Comparison of ENCODE assay signal across 20 mouse cellular contexts in genomic region chr10:29374065-29374464, GRCm38 (mm10). TPM values are rescaled to one million over a fixed set of nuclear protein-coding genes. Genes with fewer than 3 reads are reported as not detected.
DNase-seq lines count a peak whose midpoint lies in the region; ATAC-seq and TF ChIP-seq lines count a peak whose summit lies in the region.
"Had no signal": no experiment of that assay in that cellular context is flagged by ENCODE, and none has a peak within 500 bp of the region (broad histone marks: within the 10 kb centered on the region; RNA-seq: fewer than 3 reads in every experiment).

No protein-coding gene starts in this region.

- H3K27ac ChIP-seq in forebrain, embryonic 13.5 days, result no peak overlapping the region
- no peak overlapping the region for H3K27ac ChIP-seq in forebrain, embryonic 12.5 days
- H3K27ac ChIP-seq in hindbrain, postnatal 0 days, result no peak overlapping the region
- no peak overlapping the region for H3K27ac ChIP-seq in hindbrain, embryonic 16.5 days (ENCODE audit: low read depth, low read length)
- no peak overlapping the region for H3K27ac ChIP-seq in forebrain, embryonic 16.5 days (ENCODE audit: low read length)
- H3K27ac ChIP-seq: embryonic facial prominence, embryonic 13.5 days; heart, embryonic 13.5 days; hindbrain, embryonic 15.5 days had no signal

- H3K4me1 ChIP-seq in forebrain, embryonic 13.5 days, result no peaks in the 10 kb centered on the region
- no peaks in the 10 kb centered on the region for H3K4me1 ChIP-seq in forebrain, embryonic 12.5 days
- H3K4me1 ChIP-seq in hindbrain, postnatal 0 days (ENCODE audit: insufficient read depth, low read length), result no peaks in the 10 kb centered on the region
- H3K4me1 ChIP-seq in hindbrain, embryonic 16.5 days (ENCODE audit: control insufficient read depth, insufficient read depth, low read depth, low read length), result no peaks in the 10 kb centered on the region
- no peaks in the 10 kb centered on the region for H3K4me1 ChIP-seq in forebrain, embryonic 16.5 days (replicated peaks; ENCODE audit: control insufficient read depth, insufficient read depth, low read length)
- H3K4me1 ChIP-seq: embryonic facial prominence, embryonic 13.5 days; heart, embryonic 13.5 days; hindbrain, embryonic 15.5 days had no signal

- intact Hi-C loops in left cerebral cortex, postnatal 4 days (cut with DNase I), result no loop called here
- intact Hi-C loops in left cerebral cortex, postnatal 14 days (cut with DNase I), result no loop called here

- no peak overlapping the region for H3K4me2 ChIP-seq in forebrain, embryonic 13.5 days
- H3K4me2 ChIP-seq in forebrain, embryonic 12.5 days, result no peak overlapping the region
- H3K4me2 ChIP-seq in hindbrain, postnatal 0 days (ENCODE audit: low read depth, low read length), result no peak overlapping the region
- no peak overlapping the region for H3K4me2 ChIP-seq in hindbrain, embryonic 16.5 days (ENCODE audit: low read length)
- no peak overlapping the region for H3K4me2 ChIP-seq in forebrain, embryonic 16.5 days (ENCODE audit: low read length)
- H3K4me2 ChIP-seq: embryonic facial prominence, embryonic 13.5 days; heart, embryonic 13.5 days; hindbrain, embryonic 15.5 days had no signal

- no peaks in the 10 kb centered on the region for H3K36me3 ChIP-seq in forebrain, embryonic 13.5 days (ENCODE audit: poor library complexity, severe bottlenecking)
- H3K36me3 ChIP-seq in forebrain, embryonic 12.5 days (replicated peaks), result no peaks in the 10 kb centered on the region
- H3K36me3 ChIP-seq in hindbrain, postnatal 0 days (ENCODE audit: insufficient read depth, low read length), result no peaks in the 10 kb centered on the region
- no peaks in the 10 kb centered on the region for H3K36me3 ChIP-seq in hindbrain, embryonic 16.5 days (ENCODE audit: control insufficient read depth, insufficient read depth, low read length)
- H3K36me3 ChIP-seq in forebrain, embryonic 16.5 days (ENCODE audit: control insufficient read depth, insufficient read depth), result no peaks in the 10 kb centered on the region
- H3K36me3 ChIP-seq: embryonic facial prominence, embryonic 13.5 days; heart, embryonic 13.5 days; hindbrain, embryonic 15.5 days had no signal

- WGBS in forebrain, embryonic 13.5 days, result 82% methylated on average over 5 of the region's 5 CpGs
- WGBS in forebrain, embryonic 12.5 days, result 87% methylated on average over 5 of the region's 5 CpGs
- WGBS in hindbrain, postnatal 0 days, result 65% methylated on average over 5 of the region's 5 CpGs
- WGBS in hindbrain, embryonic 16.5 days, result 67% methylated on average over 5 of the region's 5 CpGs
- 55% methylated on average over 5 of the region's 5 CpGs for WGBS in forebrain, embryonic 16.5 days

- H3K9ac ChIP-seq in forebrain, embryonic 13.5 days, result no peak overlapping the region
- H3K9ac ChIP-seq in forebrain, embryonic 12.5 days, result no peak overlapping the region
- no peak overlapping the region for H3K9ac ChIP-seq in hindbrain, postnatal 0 days (replicated peaks; ENCODE audit: low read length)
- H3K9ac ChIP-seq in hindbrain, embryonic 16.5 days (ENCODE audit: low read depth, low read length), result no peak overlapping the region
- no peak overlapping the region for H3K9ac ChIP-seq in forebrain, embryonic 16.5 days (replicated peaks; ENCODE audit: low read depth, low read length)
- H3K9ac ChIP-seq: embryonic facial prominence, embryonic 13.5 days; heart, embryonic 13.5 days; hindbrain, embryonic 15.5 days had no signal

- H3K27me3 ChIP-seq in forebrain, embryonic 13.5 days, result no peaks in the 10 kb centered on the region
- H3K27me3 ChIP-seq in forebrain, embryonic 12.5 days, result no peaks in the 10 kb centered on the region
- no peaks in the 10 kb centered on the region for H3K27me3 ChIP-seq in hindbrain, postnatal 0 days (ENCODE audit: insufficient read depth, low read length)
- H3K27me3 ChIP-seq in hindbrain, embryonic 16.5 days (replicated peaks; ENCODE audit: control insufficient read depth, insufficient read depth, low read length), result no peaks in the 10 kb centered on the region
- H3K27me3 ChIP-seq in forebrain, embryonic 16.5 days (replicated peaks; ENCODE audit: control insufficient read depth, insufficient read depth, low read length), result no peaks in the 10 kb centered on the region
- H3K27me3 ChIP-seq: CH12.LX; embryonic facial prominence, embryonic 13.5 days; heart, embryonic 13.5 days; hindbrain, embryonic 15.5 days had no signal

- TF ChIP-seq CTCF in hindbrain, postnatal 0 days (IDR thresholded peaks at IDR 0.05; ENCODE audit: low read depth), result no peak

- H3K4me3 ChIP-seq in forebrain, embryonic 13.5 days, result no peak overlapping the region
- no peak overlapping the region for H3K4me3 ChIP-seq in forebrain, embryonic 12.5 days (replicated peaks)
- no peak overlapping the region for H3K4me3 ChIP-seq in hindbrain, postnatal 0 days (ENCODE audit: low read length)
- no peak overlapping the region for H3K4me3 ChIP-seq in hindbrain, embryonic 16.5 days (ENCODE audit: low read length)
- no peak overlapping the region for H3K4me3 ChIP-seq in forebrain, embryonic 16.5 days (replicated peaks; ENCODE audit: low read length)
- H3K4me3 ChIP-seq: embryonic facial prominence, embryonic 13.5 days; heart, embryonic 13.5 days; hindbrain, embryonic 15.5 days had no signal

- DNase-seq in hindbrain, postnatal 0 days (ENCODE audit: low spot score), result peak; percentile 32
- DNase-seq in left cerebral cortex, postnatal 4 days, result peak; percentile 10
- no peak for DNase-seq in left cerebral cortex, postnatal 14 days (ENCODE audit: low spot score in 2 of 2)
- DNase-seq in gastrocnemius, postnatal 25 days, result no peak
- DNase-seq: adrenal gland, postnatal 14 days; cerebellum, adult 8-10 months; cerebellum, postnatal 36 days; gastrocnemius, postnatal 10 days; heart, postnatal 36 days; kidney, adult 11 months had no signal

- H3K9me3 ChIP-seq in forebrain, embryonic 13.5 days (replicated peaks), result no peaks in the 10 kb centered on the region
- H3K9me3 ChIP-seq in forebrain, embryonic 12.5 days, result no peaks in the 10 kb centered on the region
- no peaks in the 10 kb centered on the region for H3K9me3 ChIP-seq in hindbrain, postnatal 0 days (ENCODE audit: low read length)
- H3K9me3 ChIP-seq in hindbrain, embryonic 16.5 days (ENCODE audit: control insufficient read depth, low read length), result no peaks in the 10 kb centered on the region
- H3K9me3 ChIP-seq in forebrain, embryonic 16.5 days (ENCODE audit: control insufficient read depth, low read length), result no peaks in the 10 kb centered on the region
- H3K9me3 ChIP-seq: embryonic facial prominence, embryonic 13.5 days; heart, embryonic 13.5 days; hindbrain, embryonic 15.5 days had no signal

- peak; percentile 19; the same call in 1 of the 2 replicates for ATAC-seq in forebrain, embryonic 13.5 days
- no peak for ATAC-seq in forebrain, embryonic 12.5 days (ENCODE audit: low FRiP score)
- no peak for ATAC-seq in hindbrain, postnatal 0 days
- ATAC-seq in hindbrain, embryonic 16.5 days, result no peak
- peak; percentile 70 for ATAC-seq in forebrain, embryonic 16.5 days
- ATAC-seq: activated CD4-positive, CD25-positive, alpha-beta regulatory T cell, adult 4 months; Patski had no signal

RNA-seq across cellular contexts. Expression of gene Rnf146, which starts 11.8 kb away (rescaled TPM):
- 80.5 and 86.1 TPM in 2 replicates for polyA plus RNA-seq in forebrain, embryonic 13.5 days (2015; fragmentation: Nextera tagmentation; extraction: Ambion mirVana)
- polyA plus RNA-seq in forebrain, embryonic 12.5 days (2016; fragmentation: Nextera tagmentation; extraction: Ambion mirVana), result 63.0 and 70.3 TPM in 2 replicates
- 43.0 and 47.2 TPM in 2 replicates for total RNA-seq in hindbrain, postnatal 0 days (2014; rRNA removed)
- 56.3 and 61.7 TPM in 2 replicates for polyA plus RNA-seq in hindbrain, postnatal 0 days (2015; fragmentation: Nextera tagmentation; extraction: Ambion mirVana)
- 78.9 and 83.9 TPM in 2 replicates for polyA plus RNA-seq in hindbrain, embryonic 16.5 days (2015; fragmentation: Nextera tagmentation; extraction: Ambion mirVana)
- 10 to 100 TPM; 81.5 to 85.9 TPM for total RNA-seq in left cerebral cortex, postnatal 4 days (2021)
- total RNA-seq in left cerebral cortex, postnatal 14 days (2021), result 10 to 100 TPM; 84.8 to 89.4 TPM
- polyA plus RNA-seq in forebrain, embryonic 16.5 days (2015; fragmentation: Nextera tagmentation; extraction: Ambion mirVana), result 107 and 108 TPM in 2 replicates
- total RNA-seq in gastrocnemius, postnatal 25 days (2021), result 10 to 100 TPM; 44.1 to 45.7 TPM

Comparison
In these comparisons a context has a peak if more than half of its experiments do, and no peak if none do; other contexts are left out.
1. ATAC-seq: peak in forebrain, embryonic 13.5 days (single experiment) and forebrain, embryonic 16.5 days (single experiment); none in forebrain, embryonic 12.5 days (single experiment), hindbrain, postnatal 0 days (single experiment) and hindbrain, embryonic 16.5 days (single experiment).
2. DNase-seq: peak in hindbrain, postnatal 0 days (single experiment) and left cerebral cortex, postnatal 4 days (single experiment); none in left cerebral cortex, postnatal 14 days (0 of 2) and gastrocnemius, postnatal 25 days (single experiment).